Mouse (Mus musculus): ENCODE measurements at regions not wholly inside any gene's neighbourhood (a gene's known extent, or its start where the extent isn't known, plus 50 kb on each side); places are given as distances from the start of the nearest gene placed in this dataset.

- Histone ChIP-seq H3K9ac (replicated peaks; ENCODE audit: low read depth, low read length) (no peak overlapping the region), H3K4me3 (ENCODE audit: low read depth, low read length) (no peak overlapping the region), H3K4me2 (replicated peaks; ENCODE audit: low read depth, low read length) (no peak overlapping the region), H3K27ac (ENCODE audit: low read length) (no peak overlapping the region), H3K9me3 (ENCODE audit: control insufficient read depth, low read depth, low read length) (no peaks in the 10 kb centered on the region), H3K4me1 (ENCODE audit: control insufficient read depth, insufficient read depth, low read length) (no peaks in the 10 kb centered on the region), H3K27me3 (ENCODE audit: control insufficient read depth, insufficient read depth, low read length) (no peaks in the 10 kb centered on the region), H3K36me3 (ENCODE audit: control insufficient read depth, insufficient read depth, low read length) (no peaks in the 10 kb centered on the region)
- WGBS: 85% methylated on average over 8 of the region's 8 CpGs
- ATAC-seq (ENCODE audit: insufficient number of reproducible peaks, insufficient read depth, low FRiP score, low read depth): no peak
These were observed 173.6 kb upstream of the Fer start for GRCm38 (mm10) chr17:63689291-63689690.

- H3K4me2 ChIP-seq (replicated peaks; ENCODE audit: low read depth, low read length): no peak overlapping the region
- H3K9ac ChIP-seq (replicated peaks; ENCODE audit: low read depth, low read length): no peak overlapping the region
- H3K27ac ChIP-seq (ENCODE audit: low read length): no peak overlapping the region
- no peak overlapping the region for H3K4me3 ChIP-seq (ENCODE audit: low read depth, low read length)
- no peaks in the 10 kb centered on the region for H3K4me1 ChIP-seq (ENCODE audit: control insufficient read depth, insufficient read depth, low read length)
- H3K27me3 ChIP-seq (ENCODE audit: control insufficient read depth, insufficient read depth, low read length): no peaks in the 10 kb centered on the region
- H3K36me3 ChIP-seq (ENCODE audit: control insufficient read depth, insufficient read depth, low read length): no peaks in the 10 kb centered on the region
- 68% methylated on average over 11 of the region's 11 CpGs for WGBS
- ATAC-seq (ENCODE audit: insufficient number of reproducible peaks, insufficient read depth, low FRiP score, low read depth): no peak
- H3K9me3 ChIP-seq (ENCODE audit: control insufficient read depth, low read depth, low read length): no peaks in the 10 kb centered on the region
These were observed 171.8 kb upstream of the Fer start for GRCm38 (mm10) chr17:63690829-63691689.

- Histone ChIP-seq H3K27me3 (ENCODE audit: control insufficient read depth, insufficient read depth, low read length) (no peaks in the 10 kb centered on the region), H3K36me3 (ENCODE audit: control insufficient read depth, insufficient read depth, low read length) (no peaks in the 10 kb centered on the region), H3K4me1 (ENCODE audit: control insufficient read depth, insufficient read depth, low read length) (no peaks in the 10 kb centered on the region), H3K9me3 (ENCODE audit: control insufficient read depth, low read depth, low read length) (no peaks in the 10 kb centered on the region), H3K27ac (ENCODE audit: low read length) (no peak overlapping the region), H3K9ac (replicated peaks; ENCODE audit: low read depth, low read length) (no peak overlapping the region), H3K4me3 (ENCODE audit: low read depth, low read length) (no peak overlapping the region), H3K4me2 (replicated peaks; ENCODE audit: low read depth, low read length) (no peak overlapping the region)
- no peak for ATAC-seq (ENCODE audit: insufficient number of reproducible peaks, insufficient read depth, low FRiP score, low read depth)
- WGBS: 57% methylated on average over 3 of the region's 3 CpGs
These were observed 171.2 kb upstream of the Fer start for GRCm38 (mm10) chr17:63691690-63691968.

- ATAC-seq (ENCODE audit: insufficient number of reproducible peaks, insufficient read depth, low FRiP score, low read depth): no peak
- no peak overlapping the region for H3K9ac ChIP-seq (replicated peaks; ENCODE audit: low read depth, low read length)
These were observed 169.6 kb upstream of the Fer start for GRCm38 (mm10) chr17:63693274-63693673.

GRCm38 (mm10) chr17:63699537-63699936 is 163.3 kb upstream of the Fer start:
- no peak overlapping the region for H3K27ac ChIP-seq (ENCODE audit: low read length)
- 82% methylated on average over 6 of the region's 6 CpGs for WGBS
- H3K9ac ChIP-seq (replicated peaks; ENCODE audit: low read depth, low read length): no peak overlapping the region
- no peaks in the 10 kb centered on the region for H3K36me3 ChIP-seq (ENCODE audit: control insufficient read depth, insufficient read depth, low read length)
- no peaks in the 10 kb centered on the region for H3K9me3 ChIP-seq (ENCODE audit: control insufficient read depth, low read depth, low read length)
- no peak overlapping the region for H3K4me3 ChIP-seq (ENCODE audit: low read depth, low read length)
- ATAC-seq (ENCODE audit: insufficient number of reproducible peaks, insufficient read depth, low FRiP score, low read depth): no peak
- no peaks in the 10 kb centered on the region for H3K27me3 ChIP-seq (ENCODE audit: control insufficient read depth, insufficient read depth, low read length)
- H3K4me1 ChIP-seq (ENCODE audit: control insufficient read depth, insufficient read depth, low read length): no peaks in the 10 kb centered on the region
- H3K4me2 ChIP-seq (replicated peaks; ENCODE audit: low read depth, low read length): no peak overlapping the region

More at GRCm38 (mm10) chr17:63693274-63693673, 169.6 kb upstream of the Fer start:
- 64% methylated on average over 1 of the region's 1 CpGs for WGBS
- no peaks in the 10 kb centered on the region for H3K27me3 ChIP-seq (ENCODE audit: control insufficient read depth, insufficient read depth, low read length)
- H3K27ac ChIP-seq (ENCODE audit: low read length): no peak overlapping the region
- H3K4me2 ChIP-seq (replicated peaks; ENCODE audit: low read depth, low read length): no peak overlapping the region
- H3K36me3 ChIP-seq (ENCODE audit: control insufficient read depth, insufficient read depth, low read length): no peaks in the 10 kb centered on the region
- H3K4me3 ChIP-seq (ENCODE audit: low read depth, low read length): no peak overlapping the region
- no peaks in the 10 kb centered on the region for H3K9me3 ChIP-seq (ENCODE audit: control insufficient read depth, low read depth, low read length)
- no peaks in the 10 kb centered on the region for H3K4me1 ChIP-seq (ENCODE audit: control insufficient read depth, insufficient read depth, low read length)

- no peaks in the 10 kb centered on the region for H3K36me3 ChIP-seq (ENCODE audit: control insufficient read depth, insufficient read depth, low read length)
- no peaks in the 10 kb centered on the region for H3K9me3 ChIP-seq (ENCODE audit: control insufficient read depth, low read depth, low read length)
- H3K4me2 ChIP-seq (replicated peaks; ENCODE audit: low read depth, low read length): no peak overlapping the region
- no peak overlapping the region for H3K9ac ChIP-seq (replicated peaks; ENCODE audit: low read depth, low read length)
- no peaks in the 10 kb centered on the region for H3K4me1 ChIP-seq (ENCODE audit: control insufficient read depth, insufficient read depth, low read length)
- H3K27me3 ChIP-seq (ENCODE audit: control insufficient read depth, insufficient read depth, low read length): no peaks in the 10 kb centered on the region
- no peak overlapping the region for H3K27ac ChIP-seq (ENCODE audit: low read length)
- 88% methylated on average over 3 of the region's 3 CpGs for WGBS
- ATAC-seq (ENCODE audit: insufficient number of reproducible peaks, insufficient read depth, low FRiP score, low read depth): no peak
- H3K4me3 ChIP-seq (ENCODE audit: low read depth, low read length): no peak overlapping the region
These were observed 157.9 kb upstream of the Fer start for GRCm38 (mm10) chr17:63704991-63705390.

GRCm38 (mm10) chr17:63712937-63713336 is 149.9 kb upstream of the Fer start:
- Histone ChIP-seq H3K36me3 (ENCODE audit: control insufficient read depth, insufficient read depth, low read length) (no peaks in the 10 kb centered on the region), H3K4me1 (ENCODE audit: control insufficient read depth, insufficient read depth, low read length) (no peaks in the 10 kb centered on the region), H3K4me2 (replicated peaks; ENCODE audit: low read depth, low read length) (no peak overlapping the region), H3K9ac (replicated peaks; ENCODE audit: low read depth, low read length) (no peak overlapping the region), H3K4me3 (ENCODE audit: low read depth, low read length) (no peak overlapping the region), H3K27ac (ENCODE audit: low read length) (no peak overlapping the region), H3K27me3 (ENCODE audit: control insufficient read depth, insufficient read depth, low read length) (no peaks in the 10 kb centered on the region), H3K9me3 (ENCODE audit: control insufficient read depth, low read depth, low read length) (no peaks in the 10 kb centered on the region)
- 64% methylated on average over 6 of the region's 6 CpGs for WGBS
- ATAC-seq (ENCODE audit: insufficient number of reproducible peaks, insufficient read depth, low FRiP score, low read depth): no peak

GRCm38 (mm10) chr17:63715687-63716086 is 147.2 kb upstream of the Fer start:
- Histone ChIP-seq H3K36me3 (ENCODE audit: control insufficient read depth, insufficient read depth, low read length) (no peaks in the 10 kb centered on the region), H3K4me2 (replicated peaks; ENCODE audit: low read depth, low read length) (no peak overlapping the region), H3K27ac (ENCODE audit: low read length) (no peak overlapping the region), H3K4me3 (ENCODE audit: low read depth, low read length) (no peak overlapping the region), H3K9me3 (ENCODE audit: control insufficient read depth, low read depth, low read length) (no peaks in the 10 kb centered on the region), H3K4me1 (ENCODE audit: control insufficient read depth, insufficient read depth, low read length) (no peaks in the 10 kb centered on the region), H3K27me3 (ENCODE audit: control insufficient read depth, insufficient read depth, low read length) (no peaks in the 10 kb centered on the region), H3K9ac (replicated peaks; ENCODE audit: low read depth, low read length) (no peak overlapping the region)
- 89% methylated on average over 9 of the region's 9 CpGs for WGBS
- ATAC-seq (ENCODE audit: insufficient number of reproducible peaks, insufficient read depth, low FRiP score, low read depth): no peak

- no peaks in the 10 kb centered on the region for H3K36me3 ChIP-seq (ENCODE audit: control insufficient read depth, insufficient read depth, low read length)
- no peaks in the 10 kb centered on the region for H3K9me3 ChIP-seq (ENCODE audit: control insufficient read depth, low read depth, low read length)
- no peak overlapping the region for H3K27ac ChIP-seq (ENCODE audit: low read length)
- H3K4me3 ChIP-seq (ENCODE audit: low read depth, low read length): no peak overlapping the region
- WGBS: 74% methylated on average over 6 of the region's 6 CpGs
- no peaks in the 10 kb centered on the region for H3K27me3 ChIP-seq (ENCODE audit: control insufficient read depth, insufficient read depth, low read length)
- H3K4me1 ChIP-seq (ENCODE audit: control insufficient read depth, insufficient read depth, low read length): no peaks in the 10 kb centered on the region
- no peak for ATAC-seq (ENCODE audit: insufficient number of reproducible peaks, insufficient read depth, low FRiP score, low read depth)
- no peak overlapping the region for H3K4me2 ChIP-seq (replicated peaks; ENCODE audit: low read depth, low read length)
- H3K9ac ChIP-seq (replicated peaks; ENCODE audit: low read depth, low read length): no peak overlapping the region
These were observed 146.7 kb upstream of the Fer start for GRCm38 (mm10) chr17:63716161-63716560.

Measured in stomach, embryonic 14.5 days (tissue).